ENCODE assay signal across 17 mouse cellular contexts in the genomic region with DNA sequence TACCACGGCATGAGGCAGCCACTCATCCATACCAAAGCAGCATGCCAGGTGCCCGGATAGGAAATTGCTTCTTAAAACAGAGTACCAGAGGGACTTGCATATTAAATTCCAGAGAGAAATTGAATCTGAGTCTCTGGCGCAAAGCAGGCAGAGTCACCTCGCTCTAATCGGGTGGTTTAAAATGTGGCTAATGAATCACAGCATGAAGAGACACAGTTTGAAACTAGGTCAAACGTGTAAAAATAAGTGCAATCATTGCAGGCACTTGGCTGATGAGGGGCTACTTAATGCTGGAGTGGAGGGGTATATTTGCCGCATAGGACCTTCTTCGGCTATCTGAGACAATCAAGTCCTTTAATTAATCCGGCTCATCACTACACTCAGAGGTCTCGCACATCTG. TPM values are rescaled to one million over a fixed set of nuclear protein-coding genes. Genes with fewer than 3 reads are reported as not detected.
DNase-seq lines count a peak whose midpoint lies in the region; ATAC-seq lines count a peak whose summit lies in the region.
"Had no signal": no experiment of that assay in that cellular context is flagged by ENCODE, and none has a peak within 500 bp of the region (broad histone marks: within the 10 kb centered on the region; RNA-seq: fewer than 3 reads in every experiment).

No protein-coding gene starts in this region.

- WGBS in forebrain, embryonic 12.5 days = 41% methylated on average over 10 of the region's 10 CpGs
- WGBS in forebrain, embryonic 11.5 days = 43% methylated on average over 10 of the region's 10 CpGs
- WGBS in neural tube, embryonic 12.5 days = 48% methylated on average over 10 of the region's 10 CpGs
- 44% methylated on average over 10 of the region's 10 CpGs for WGBS in limb, embryonic 13.5 days

- peak overlapping the region; percentile 50 for H3K4me2 ChIP-seq in forebrain, embryonic 12.5 days
- no peak overlapping the region for H3K4me2 ChIP-seq in forebrain, embryonic 11.5 days (ENCODE audit: low read depth, low read length, severe bottlenecking)
- peak overlapping the region; percentile 55 for H3K4me2 ChIP-seq in neural tube, embryonic 12.5 days (replicated peaks)
- peak overlapping the region; percentile 65 for H3K4me2 ChIP-seq in limb, embryonic 13.5 days (replicated peaks)
- H3K4me2 ChIP-seq: liver, embryonic 11.5 days had no signal

- H3K27me3 ChIP-seq in forebrain, embryonic 12.5 days = peaks cover 3% of the 10 kb centered on the region; the same call in 1 of the 2 replicates
- H3K27me3 ChIP-seq in forebrain, embryonic 11.5 days (ENCODE audit: control insufficient read depth, insufficient read depth, low read length) = no peaks in the 10 kb centered on the region
- H3K27me3 ChIP-seq in neural tube, embryonic 12.5 days (replicated peaks) = peaks cover 5% of the 10 kb centered on the region; the same call in 1 of the 2 replicates
- H3K27me3 ChIP-seq in limb, embryonic 13.5 days = peaks cover 2% of the 10 kb centered on the region; the same call in 1 of the 2 replicates
- H3K27me3 ChIP-seq: heart, embryonic 12.5 days had no signal

- no peak overlapping the region for H3K9ac ChIP-seq in forebrain, embryonic 12.5 days
- no peak overlapping the region for H3K9ac ChIP-seq in forebrain, embryonic 11.5 days (ENCODE audit: low read length)
- no peak overlapping the region for H3K9ac ChIP-seq in neural tube, embryonic 12.5 days
- H3K9ac ChIP-seq in limb, embryonic 13.5 days = no peak overlapping the region
- H3K9ac ChIP-seq: heart, embryonic 12.5 days had no signal

- no peaks in the 10 kb centered on the region for H3K36me3 ChIP-seq in forebrain, embryonic 12.5 days (replicated peaks)
- no peaks in the 10 kb centered on the region for H3K36me3 ChIP-seq in forebrain, embryonic 11.5 days (ENCODE audit: control insufficient read depth, insufficient read depth, low read length)
- H3K36me3 ChIP-seq in neural tube, embryonic 12.5 days = no peaks in the 10 kb centered on the region
- H3K36me3 ChIP-seq in limb, embryonic 13.5 days = no peaks in the 10 kb centered on the region
- H3K36me3 ChIP-seq: heart, embryonic 12.5 days had no signal

- H3K4me1 ChIP-seq in forebrain, embryonic 12.5 days = peaks cover 16% of the 10 kb centered on the region
- no peaks in the 10 kb centered on the region; the same call in 1 of the 2 replicates for H3K4me1 ChIP-seq in forebrain, embryonic 11.5 days (replicated peaks; ENCODE audit: control insufficient read depth, insufficient read depth, low read length)
- H3K4me1 ChIP-seq in neural tube, embryonic 12.5 days = peaks cover 8% of the 10 kb centered on the region
- H3K4me1 ChIP-seq in limb, embryonic 13.5 days = peaks cover 27% of the 10 kb centered on the region

- ATAC-seq in forebrain, embryonic 12.5 days (ENCODE audit: low FRiP score) = no peak
- ATAC-seq in forebrain, embryonic 11.5 days (replicated peaks; ENCODE audit: low FRiP score) = no peak
- no peak for ATAC-seq in neural tube, embryonic 12.5 days (ENCODE audit: low FRiP score, low read depth)
- no peak for ATAC-seq in limb, embryonic 13.5 days (ENCODE audit: low FRiP score, low read depth)
- ATAC-seq in frontal cortex, adult (ENCODE audit: low TSS enrichment) = no peak

- DNase-seq in forebrain, embryonic 11.5 days (ENCODE audit: low spot score) = no peak
- DNase-seq in neural tube, embryonic 10.5 days (ENCODE audit: extremely low spot score, low spot score) = no peak
- DNase-seq in retina, postnatal 1 day = peak; percentile 59
- DNase-seq in cerebellum, postnatal 36 days = no peak
- DNase-seq: adrenal gland, postnatal 25 days; cerebellum, adult 11 months; gastrocnemius, postnatal 25 days; kidney, postnatal 36 days; lung, postnatal 10 days; right cerebral cortex, adult 18-20 months had no signal

- H3K4me3 ChIP-seq in forebrain, embryonic 12.5 days (replicated peaks) = 0 out of 2 replicates have a peak overlapping the region, but pooled peaks have one; percentile 7
- no peak overlapping the region for H3K4me3 ChIP-seq in forebrain, embryonic 11.5 days (ENCODE audit: low read depth, low read length)
- H3K4me3 ChIP-seq in neural tube, embryonic 12.5 days = no peak overlapping the region
- peak overlapping the region; percentile 41; the same call in 1 of the 2 replicates for H3K4me3 ChIP-seq in limb, embryonic 13.5 days
- H3K4me3 ChIP-seq: heart, embryonic 12.5 days; left cerebral cortex, adult 2 months had no signal

- no peaks in the 10 kb centered on the region for H3K9me3 ChIP-seq in forebrain, embryonic 12.5 days
- no peaks in the 10 kb centered on the region for H3K9me3 ChIP-seq in forebrain, embryonic 11.5 days (ENCODE audit: control insufficient read depth, low read length)
- H3K9me3 ChIP-seq in neural tube, embryonic 12.5 days = no peaks in the 10 kb centered on the region
- H3K9me3 ChIP-seq in limb, embryonic 13.5 days = no peaks in the 10 kb centered on the region
- H3K9me3 ChIP-seq: heart, embryonic 12.5 days had no signal

- no peak overlapping the region for H3K27ac ChIP-seq in forebrain, embryonic 12.5 days
- H3K27ac ChIP-seq in forebrain, embryonic 11.5 days (ENCODE audit: low read depth, low read length) = no peak overlapping the region
- H3K27ac ChIP-seq in neural tube, embryonic 12.5 days = no peak overlapping the region
- H3K27ac ChIP-seq in limb, embryonic 13.5 days = no peak overlapping the region
- H3K27ac ChIP-seq: left cerebral cortex, adult 2 months had no signal

RNA-seq across cellular contexts. Expression of a gene that starts 1.6 kb away (rescaled TPM):
- 0.86 and 1.7 TPM in 2 replicates for polyA plus RNA-seq in forebrain, embryonic 12.5 days (2016; fragmentation: Nextera tagmentation; extraction: Ambion mirVana)
- polyA plus RNA-seq in forebrain, embryonic 11.5 days (2014; fragmentation: Nextera tagmentation; extraction: Ambion mirVana) = 0.94 and 1.1 TPM in 2 replicates
- polyA plus RNA-seq in neural tube, embryonic 12.5 days (2016; fragmentation: Nextera tagmentation; extraction: Ambion mirVana) = 1.6 and 2.0 TPM in 2 replicates
- polyA plus RNA-seq in limb, embryonic 13.5 days (2015; fragmentation: Nextera tagmentation; extraction: Ambion mirVana) = 2.1 and 2.2 TPM in 2 replicates

Comparison
In these comparisons a context has a peak if more than half of its experiments do, and no peak if none do; other contexts are left out.
1. H3K4me3 ChIP-seq: peak in forebrain, embryonic 12.5 days (single experiment) and limb, embryonic 13.5 days (single experiment); none in forebrain, embryonic 11.5 days (single experiment) and neural tube, embryonic 12.5 days (single experiment).